Mouse (Mus musculus): ENCODE results near the gene Agtr1a.

Agtr1a gene

DNA sequence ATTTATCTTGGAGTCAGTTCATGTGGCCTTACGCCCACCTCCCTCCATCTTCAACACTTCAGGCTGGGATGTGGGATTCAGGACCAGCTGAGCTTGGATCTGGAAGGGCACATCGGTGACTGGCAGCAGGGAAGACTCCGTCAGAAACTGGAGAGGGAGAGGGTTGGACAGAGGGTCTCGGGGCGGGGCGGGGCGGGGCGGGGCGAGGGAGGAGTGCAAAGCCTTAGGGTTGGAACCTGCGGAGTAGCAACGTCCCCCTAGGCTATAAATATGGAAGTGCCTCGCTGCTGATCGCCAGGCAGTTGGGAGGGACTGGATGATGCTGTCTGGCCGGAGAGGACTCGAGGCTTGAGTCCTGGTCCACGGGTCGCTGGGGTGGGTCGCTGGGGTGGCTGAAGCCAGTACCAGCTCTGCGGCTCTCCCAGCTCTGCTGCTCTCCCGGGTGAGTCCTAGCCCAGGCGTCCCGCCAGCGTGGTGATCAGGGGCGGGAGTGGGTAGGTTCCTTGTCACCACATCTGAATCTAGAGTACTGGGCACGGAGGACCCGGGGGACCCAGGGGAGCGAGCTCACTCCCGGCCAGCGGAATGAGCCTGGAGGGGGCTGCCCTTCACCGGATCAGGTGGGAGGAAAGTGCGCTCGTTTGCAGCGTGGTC, at the start of gene Agtr1a:
Gene Agtr1a (plus strand): TSS at position 294 of the 654 bp plus-strand sequence.
- no peak for DNase-seq (ENCODE audit: low read depth in 2 of 2, low spot score in 2 of 2)

- DNase-seq (ENCODE audit: low read depth in 2 of 2, low spot score in 2 of 2): no peak
Measured at GRCm38 (mm10) chr13:30310221-30310620, 26.0 kb upstream of the Agtr1a start.

GRCm38 (mm10) chr13:30324669-30325346, 11.4 kb upstream of the Agtr1a start:
- DNase-seq (ENCODE audit: low read depth in 2 of 2, low spot score in 2 of 2): no peak

DNA sequence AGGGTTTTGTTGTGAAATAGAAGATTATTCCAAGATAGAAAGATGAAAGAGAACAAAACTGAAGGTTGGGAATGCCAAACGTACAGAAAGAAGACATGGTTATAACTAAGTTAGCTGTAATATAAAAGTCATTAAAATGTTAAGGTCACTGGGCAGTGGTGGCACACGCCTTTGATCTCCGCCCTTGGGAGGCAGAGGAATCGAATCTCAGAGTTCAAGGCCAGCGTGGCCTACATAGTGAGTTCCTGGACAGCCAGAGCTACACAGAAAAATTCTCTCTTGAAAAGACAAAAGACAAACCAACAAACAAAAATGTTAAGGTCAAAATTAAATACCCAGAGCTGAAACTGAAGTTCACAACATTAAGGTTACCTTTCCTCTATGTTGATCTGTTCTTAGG, 5.2 kb upstream of the Agtr1a start:
- no peak for DNase-seq (ENCODE audit: low read depth in 2 of 2, low spot score in 2 of 2)

GRCm38 (mm10) chr13:30331851-30332250, 4.4 kb upstream of the Agtr1a start:
- DNase-seq (ENCODE audit: low read depth in 2 of 2, low spot score in 2 of 2): no peak

DNA sequence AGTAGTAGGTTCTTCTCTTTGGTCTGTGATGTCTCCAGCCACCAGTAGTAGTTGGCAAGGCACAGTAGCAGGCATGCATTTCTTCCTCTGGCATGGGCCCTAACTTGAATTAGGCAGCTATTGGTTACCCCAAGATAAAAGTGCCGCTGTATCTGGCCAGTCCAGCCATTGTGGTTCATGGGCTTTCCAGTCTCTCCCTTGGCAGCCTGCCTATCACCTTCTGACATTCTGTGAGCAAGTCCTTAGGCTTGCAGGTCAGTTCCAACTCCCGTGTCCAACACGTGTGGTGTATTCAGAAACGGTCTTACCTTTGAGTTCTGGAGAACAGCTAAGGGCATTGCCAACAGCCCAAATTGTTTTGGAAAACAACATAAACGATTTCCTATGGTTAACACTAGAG, 3.7 kb upstream of the Agtr1a start:
- DNase-seq (ENCODE audit: low read depth in 2 of 2, low spot score in 2 of 2): no peak

DNA sequence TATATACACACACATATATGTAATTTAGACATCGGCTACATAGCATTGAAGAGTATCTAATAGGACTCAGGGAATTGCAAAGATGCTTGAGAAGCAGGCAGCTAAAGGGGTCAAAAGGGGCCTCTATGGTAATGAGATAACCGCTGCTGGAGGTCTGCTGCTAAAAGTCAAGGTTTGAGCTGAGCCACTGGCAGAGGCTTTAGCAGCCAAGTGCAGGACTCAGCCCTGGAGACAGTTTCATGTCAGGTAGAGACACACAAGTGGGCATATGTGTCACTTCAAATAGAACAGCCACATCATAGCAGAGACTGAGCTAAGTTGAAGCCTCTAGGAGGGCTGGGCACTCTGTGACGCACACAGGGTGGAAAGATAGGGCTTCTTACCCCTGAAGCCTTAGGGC, 1.6 kb upstream of the Agtr1a start:
- no peak for DNase-seq (ENCODE audit: low read depth in 2 of 2, low spot score in 2 of 2)

DNA sequence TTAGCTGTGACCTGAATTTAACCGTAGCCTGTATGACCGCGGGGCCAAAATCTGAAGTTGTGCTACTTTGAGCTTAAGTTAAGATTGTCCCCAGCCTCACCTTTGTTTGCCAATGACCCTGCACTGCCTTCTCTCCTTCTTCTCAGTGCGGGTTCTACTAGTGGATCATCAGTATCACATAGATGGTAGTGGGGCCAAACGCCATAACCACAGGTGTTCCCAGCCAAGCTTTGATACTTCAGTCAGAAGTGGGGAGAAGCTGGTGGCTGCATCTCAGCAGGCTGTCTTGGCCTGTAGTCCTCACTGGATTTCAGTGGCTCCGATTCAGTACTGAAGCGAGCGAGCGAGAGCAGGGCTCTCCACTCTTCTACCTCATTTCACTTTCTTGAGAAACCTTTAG, 672 bp downstream of the Agtr1a start:
- DNase-seq (ENCODE audit: low read depth in 2 of 2, low spot score in 2 of 2): no peak

DNA sequence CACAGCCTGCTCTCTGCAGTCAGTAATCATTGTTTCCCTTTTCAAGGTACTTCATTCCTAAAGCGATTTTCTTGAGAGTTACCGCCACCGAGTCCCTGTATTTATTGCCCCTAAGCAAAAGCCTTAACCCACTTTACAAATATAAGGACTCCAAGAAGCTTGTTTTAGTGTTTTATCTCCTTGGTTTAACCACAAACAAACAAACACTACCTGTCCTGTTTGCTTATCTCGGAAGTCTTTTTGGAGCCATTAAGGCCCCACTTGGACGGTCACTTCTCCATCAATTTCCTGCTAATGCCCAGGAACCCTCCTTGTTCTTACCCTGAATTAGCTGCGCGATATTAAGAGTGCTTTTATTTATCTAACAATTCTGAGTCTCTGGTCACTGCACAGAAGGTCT, 1.4 kb downstream of the Agtr1a start:
- DNase-seq (ENCODE audit: low read depth in 2 of 2, low spot score in 2 of 2): no peak

DNA sequence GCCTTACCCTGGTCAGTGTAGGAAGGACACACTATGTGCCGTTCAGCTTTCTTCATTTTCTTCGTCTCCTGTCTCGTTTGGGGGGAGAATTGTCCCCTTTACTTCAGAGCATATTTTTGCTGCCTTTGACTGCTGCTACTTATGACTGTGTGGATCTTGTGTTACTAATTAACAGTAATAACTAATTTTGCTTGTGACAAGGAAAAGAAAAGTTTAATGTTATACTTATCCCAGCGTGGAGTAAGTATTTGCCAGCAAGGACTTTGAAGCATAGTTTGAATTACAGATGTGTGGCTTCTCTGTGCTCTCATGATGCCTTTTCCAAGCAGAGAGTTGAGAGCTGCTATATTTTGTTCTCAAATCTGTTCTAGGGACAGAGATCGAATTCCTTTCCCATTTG, 2.3 kb downstream of the Agtr1a start:
- DNase-seq (ENCODE audit: low read depth in 2 of 2, low spot score in 2 of 2): no peak

GRCm38 (mm10) chr13:30339927-30340326, 3.7 kb downstream of the Agtr1a start:
- no peak for DNase-seq (ENCODE audit: low read depth in 2 of 2, low spot score in 2 of 2)

- no peak for DNase-seq (ENCODE audit: low read depth in 2 of 2, low spot score in 2 of 2)
Measured at GRCm38 (mm10) chr13:30341987-30342898, 6.0 kb downstream of the Agtr1a start.

- DNase-seq (ENCODE audit: low read depth in 2 of 2, low spot score in 2 of 2): no peak
Measured at GRCm38 (mm10) chr13:30345427-30345913, 9.2 kb downstream of the Agtr1a start.

DNA sequence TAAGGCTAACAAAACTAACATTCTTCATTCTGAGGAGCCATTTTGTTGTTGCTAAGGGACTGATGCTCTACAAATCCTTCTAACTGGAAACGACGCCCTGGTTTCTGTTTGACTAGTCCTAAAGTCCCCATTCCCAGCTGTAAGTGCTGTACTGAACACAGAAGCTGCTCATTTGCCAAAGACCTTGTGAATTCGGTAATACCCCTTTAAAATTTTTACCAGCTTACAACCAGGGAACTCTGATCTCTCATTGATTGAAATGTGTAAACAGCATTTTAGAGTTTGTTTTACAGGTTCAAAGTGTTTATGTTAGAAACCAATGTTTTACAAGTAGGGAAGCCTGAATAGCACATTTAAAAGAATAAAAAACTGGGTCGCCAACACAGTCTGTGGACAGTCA, 10.6 kb downstream of the Agtr1a start:
- DNase-seq (ENCODE audit: low read depth in 2 of 2, low spot score in 2 of 2): no peak

- DNase-seq (ENCODE audit: low read depth in 2 of 2, low spot score in 2 of 2): no peak
Measured at GRCm38 (mm10) chr13:30348306-30348705, 12.1 kb downstream of the Agtr1a start.

DNA sequence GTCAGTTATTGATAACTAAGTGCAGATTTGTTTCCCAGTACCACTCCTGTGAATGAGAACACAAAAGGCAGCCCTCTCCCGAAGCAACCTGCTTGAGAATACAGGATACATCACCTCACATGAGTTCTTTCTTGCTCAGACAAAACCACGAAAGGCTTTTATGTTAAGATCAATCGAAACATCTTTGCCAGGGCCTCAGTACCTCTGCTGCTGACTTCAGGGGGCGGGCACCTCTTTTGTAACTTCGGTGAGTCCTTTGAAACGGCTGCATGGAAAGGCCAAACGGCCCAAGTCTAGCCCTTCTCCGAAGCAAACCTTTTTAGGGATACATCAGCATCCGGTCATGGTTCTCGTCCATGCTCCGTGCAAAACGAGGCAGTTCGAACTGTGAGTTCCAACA, 15.7 kb downstream of the Agtr1a start:
- no peak for DNase-seq (ENCODE audit: low read depth in 2 of 2, low spot score in 2 of 2)

GRCm38 (mm10) chr13:30354991-30355580, 18.8 kb downstream of the Agtr1a start:
- no peak for DNase-seq (ENCODE audit: low read depth in 2 of 2, low spot score in 2 of 2)

DNA sequence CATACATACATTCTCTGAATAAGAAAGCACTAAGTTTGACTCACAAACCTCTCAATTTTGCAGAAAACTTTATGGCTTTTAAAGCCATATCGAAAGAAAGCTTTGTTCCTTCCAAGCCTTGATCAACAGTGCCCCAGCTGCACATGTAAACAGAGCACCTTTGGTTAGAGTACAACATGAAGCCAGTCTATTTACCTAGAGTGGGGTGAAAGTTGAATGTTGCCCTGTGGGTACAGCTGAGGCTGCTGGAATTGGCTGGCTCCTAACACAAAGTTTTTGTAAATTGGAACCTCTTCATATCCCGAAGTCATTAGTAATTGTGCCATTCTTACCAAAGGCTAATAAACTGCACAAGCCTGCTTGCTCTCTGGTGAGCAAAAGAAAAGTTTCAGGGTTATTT, 19.7 kb downstream of the Agtr1a start:
- DNase-seq (ENCODE audit: low read depth in 2 of 2, low spot score in 2 of 2): no peak

DNA sequence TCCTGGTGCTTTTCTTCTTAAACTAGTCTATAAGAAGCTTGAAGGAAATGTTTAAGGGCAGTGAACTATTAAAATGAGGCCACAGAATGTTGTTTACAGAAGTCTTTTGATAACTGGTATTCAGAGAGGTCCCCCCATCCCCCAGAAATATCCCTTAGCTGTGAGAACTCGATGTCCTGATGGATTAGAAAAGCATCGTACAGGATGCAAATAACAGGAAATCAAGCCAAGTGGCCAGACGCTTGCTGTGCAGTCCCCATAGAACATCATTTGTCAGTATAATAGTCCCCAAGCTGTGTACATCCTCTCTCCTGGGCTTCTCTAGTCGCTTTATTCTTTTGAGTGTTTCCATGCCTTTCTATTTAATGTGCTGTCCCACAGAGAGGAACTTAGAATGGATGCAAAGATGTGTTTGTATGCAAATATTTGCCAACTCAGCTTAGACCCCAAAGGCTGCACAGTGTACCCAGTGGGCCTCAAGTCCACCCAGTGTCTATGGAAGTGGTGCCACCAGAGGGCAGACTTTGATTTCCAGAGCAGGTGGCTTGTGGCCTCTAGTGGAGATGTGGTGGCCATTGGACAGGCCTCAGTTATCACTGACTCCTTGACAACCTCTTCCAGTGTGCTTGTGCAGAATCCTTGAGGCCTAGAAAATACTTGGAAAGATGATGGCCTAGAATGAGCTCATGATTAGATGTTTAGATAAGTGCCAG, 22.4 kb downstream of the Agtr1a start:
- no peak for DNase-seq (ENCODE audit: low read depth in 2 of 2, low spot score in 2 of 2)

DNA sequence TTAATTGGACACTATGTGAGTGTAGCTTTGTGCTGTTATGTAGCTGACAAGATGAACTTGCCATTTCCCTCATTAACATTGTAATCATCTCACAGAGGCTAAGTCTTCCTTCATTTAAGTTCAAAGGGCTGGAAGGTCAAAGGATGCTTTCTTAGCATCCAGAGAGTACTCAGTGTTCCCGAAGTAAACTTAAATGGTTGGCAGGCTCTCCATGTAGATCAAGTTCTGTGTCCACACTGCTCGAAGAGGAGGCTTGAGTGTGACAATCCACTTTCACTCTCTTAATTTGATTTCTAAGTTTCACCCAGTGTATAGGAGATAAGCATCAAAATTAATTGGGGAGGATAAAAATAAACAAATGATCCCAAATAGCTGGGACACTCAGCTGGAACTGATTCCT, 23.6 kb downstream of the Agtr1a start:
- no peak for DNase-seq (ENCODE audit: low read depth in 2 of 2, low spot score in 2 of 2)

DNA sequence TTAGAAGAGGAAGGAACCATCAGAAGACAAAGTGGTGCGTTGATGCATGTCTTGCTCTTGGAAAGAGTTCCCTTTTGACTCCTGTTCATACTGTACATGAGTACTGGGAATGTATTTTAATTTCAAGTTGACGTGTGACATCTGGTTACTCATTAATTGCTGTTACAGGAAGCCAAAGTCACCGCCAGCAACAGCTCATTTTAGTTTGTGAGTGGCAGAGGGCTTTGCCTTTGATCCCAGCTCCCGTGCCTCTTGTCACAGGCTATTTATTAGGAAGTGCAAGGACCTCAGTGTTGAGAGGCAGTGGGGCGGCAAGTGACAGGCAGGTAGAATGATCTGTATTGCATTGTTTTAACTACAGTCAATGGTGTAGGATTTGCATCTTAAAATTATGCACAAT, 24.8 kb downstream of the Agtr1a start:
- no peak for DNase-seq (ENCODE audit: low read depth in 2 of 2, low spot score in 2 of 2)
